Mouse (Mus musculus) ZHBTc4 (cell line): ENCODE data around the gene Mrm2.
A peak's percentile ranks its signal among the peaks of the same experiment; 100 is the strongest.

Source experiments
- DNase-seq: peaks from one replicate; pipeline ENCODE4 v3.0.0-alpha.2; 2011; ENCODE audit warnings: low read depth, low spot score

The Mrm2 gene

GRCm38 (mm10) chr5:140331615-140332512 is at the start of gene Mrm2:
Mrm2 (minus strand) TSS chr5:140331898.
- peak; percentile 97 for DNase-seq

GRCm38 (mm10) chr5:140381156-140381555 is 49.5 kb upstream of the Mrm2 start:
- DNase-seq, result no peak

- no peak for DNase-seq
Measured at GRCm38 (mm10) chr5:140379299-140379698, 47.6 kb upstream of the Mrm2 start.

DNA sequence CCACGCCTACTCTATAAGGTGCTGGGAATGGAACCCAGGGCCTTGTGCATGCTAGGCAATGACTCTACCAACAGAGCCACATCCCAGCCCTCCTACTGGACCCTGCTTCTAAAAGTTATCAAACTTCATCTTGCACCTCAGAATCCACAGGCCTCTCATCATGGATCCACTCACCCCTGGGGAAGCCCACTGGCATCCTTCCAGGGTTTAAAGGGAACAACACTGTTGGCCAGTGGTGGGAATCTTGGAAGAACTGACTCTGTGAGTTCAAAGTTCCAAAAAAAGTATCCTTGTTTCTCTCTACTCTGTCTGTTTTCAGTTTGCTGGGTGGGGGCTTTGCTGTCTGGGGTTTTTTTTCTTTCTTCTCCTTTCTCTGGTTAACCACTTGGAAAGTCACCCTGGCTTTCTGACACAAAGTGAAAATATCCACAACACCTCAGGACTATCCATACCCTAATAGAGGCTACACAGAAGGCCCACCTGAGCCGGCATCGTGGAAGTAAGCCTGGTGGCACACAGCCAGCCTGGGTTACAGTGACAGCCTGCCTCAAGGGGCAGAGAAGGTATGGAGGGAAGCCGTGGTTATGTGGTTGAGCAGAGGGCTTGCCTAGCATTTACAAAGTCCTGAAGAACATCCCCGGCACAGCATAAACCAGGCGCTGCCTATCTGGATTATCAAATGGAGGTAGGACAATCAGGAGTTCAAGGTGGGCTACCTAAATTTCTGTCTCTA is 46.6 kb upstream of the Mrm2 start:
- no peak for DNase-seq

GRCm38 (mm10) chr5:140375249-140375829 is 43.6 kb upstream of the Mrm2 start:
- DNase-seq, result no peak

GRCm38 (mm10) chr5:140374226-140374625 is 42.5 kb upstream of the Mrm2 start:
- DNase-seq, result no peak

DNA sequence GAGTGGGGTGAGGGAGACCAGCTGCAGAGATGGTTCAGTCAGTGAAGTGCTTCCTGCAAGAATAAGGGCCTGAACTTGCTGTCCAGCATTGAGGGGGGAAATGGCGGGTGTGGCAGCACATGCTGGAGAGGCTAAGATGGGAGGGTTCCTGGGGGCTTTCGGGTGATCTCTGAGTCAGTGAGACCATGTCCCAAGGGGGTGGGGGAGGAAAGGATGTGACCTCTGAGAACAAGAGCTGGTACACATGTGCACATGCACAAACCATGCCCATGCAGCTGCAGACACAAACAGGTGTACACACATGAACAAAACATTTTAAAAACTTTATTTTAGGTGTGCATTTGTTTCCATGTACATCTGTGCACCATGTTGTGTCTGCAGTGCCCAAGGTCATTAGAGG is 42.0 kb upstream of the Mrm2 start:
- no peak for DNase-seq

DNA sequence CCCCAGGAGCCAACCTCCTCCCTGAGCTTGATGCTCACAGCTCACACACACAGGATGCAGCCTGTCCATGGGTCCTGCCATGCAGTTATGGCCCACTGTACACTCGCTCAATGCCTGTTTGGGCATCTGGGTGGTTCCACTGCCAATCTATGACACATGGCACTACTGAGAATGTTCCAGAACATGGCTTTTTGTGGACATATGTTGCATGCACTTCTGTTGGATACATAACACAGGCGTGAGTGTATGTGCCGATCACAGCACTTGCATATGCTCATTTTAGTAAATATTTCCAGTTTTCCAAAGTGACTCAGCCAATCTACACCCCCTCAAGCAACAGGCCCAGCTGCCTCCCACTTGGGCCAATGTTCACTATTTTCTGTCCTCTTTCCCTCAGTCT is 40.0 kb upstream of the Mrm2 start:
- DNase-seq, result no peak

GRCm38 (mm10) chr5:140370446-140371254 is 39.0 kb upstream of the Mrm2 start:
- DNase-seq, result no peak

DNA sequence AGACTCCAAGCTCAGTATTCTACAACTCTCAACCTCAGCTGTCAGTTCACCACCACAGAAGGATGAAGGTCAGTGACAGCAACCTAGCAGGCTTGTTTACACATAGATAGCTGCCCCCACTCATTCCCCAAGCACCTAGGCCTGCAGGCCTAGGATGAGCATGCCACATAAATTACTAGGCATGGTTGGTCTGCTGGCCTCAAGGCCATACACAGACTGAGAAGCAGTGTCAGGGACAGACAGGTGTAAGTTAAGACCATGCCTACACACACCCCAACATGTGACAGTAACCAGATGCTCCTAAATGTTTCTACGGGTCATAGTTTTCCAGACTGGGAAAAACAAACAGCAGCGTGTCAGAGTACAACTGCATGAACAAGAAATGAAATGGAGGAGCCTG is 37.8 kb upstream of the Mrm2 start:
- no peak for DNase-seq

DNA sequence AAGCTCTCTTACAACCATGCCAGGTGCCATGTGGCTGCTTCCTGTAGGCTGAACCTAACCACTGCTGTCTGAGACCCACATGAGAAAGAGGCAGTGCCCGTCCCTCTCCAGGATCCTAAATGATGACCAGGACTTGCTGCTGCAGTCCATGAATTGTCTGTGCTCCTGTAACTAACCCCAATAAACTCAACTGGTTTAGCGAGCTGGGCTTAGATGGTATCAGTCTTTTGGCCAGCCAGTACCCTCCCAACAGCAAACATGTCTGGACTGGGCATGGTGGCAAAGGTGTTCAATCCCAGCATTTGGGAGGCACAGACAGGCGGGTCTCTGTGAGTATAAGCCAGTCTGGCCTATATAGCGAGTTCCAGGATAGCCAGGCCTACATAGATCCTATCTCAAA is 37.2 kb upstream of the Mrm2 start:
- no peak for DNase-seq

GRCm38 (mm10) chr5:140368126-140368525 is 36.4 kb upstream of the Mrm2 start:
- DNase-seq, result peak; percentile 69

- no peak for DNase-seq
Measured at GRCm38 (mm10) chr5:140364415-140364814, 32.7 kb upstream of the Mrm2 start.

DNA sequence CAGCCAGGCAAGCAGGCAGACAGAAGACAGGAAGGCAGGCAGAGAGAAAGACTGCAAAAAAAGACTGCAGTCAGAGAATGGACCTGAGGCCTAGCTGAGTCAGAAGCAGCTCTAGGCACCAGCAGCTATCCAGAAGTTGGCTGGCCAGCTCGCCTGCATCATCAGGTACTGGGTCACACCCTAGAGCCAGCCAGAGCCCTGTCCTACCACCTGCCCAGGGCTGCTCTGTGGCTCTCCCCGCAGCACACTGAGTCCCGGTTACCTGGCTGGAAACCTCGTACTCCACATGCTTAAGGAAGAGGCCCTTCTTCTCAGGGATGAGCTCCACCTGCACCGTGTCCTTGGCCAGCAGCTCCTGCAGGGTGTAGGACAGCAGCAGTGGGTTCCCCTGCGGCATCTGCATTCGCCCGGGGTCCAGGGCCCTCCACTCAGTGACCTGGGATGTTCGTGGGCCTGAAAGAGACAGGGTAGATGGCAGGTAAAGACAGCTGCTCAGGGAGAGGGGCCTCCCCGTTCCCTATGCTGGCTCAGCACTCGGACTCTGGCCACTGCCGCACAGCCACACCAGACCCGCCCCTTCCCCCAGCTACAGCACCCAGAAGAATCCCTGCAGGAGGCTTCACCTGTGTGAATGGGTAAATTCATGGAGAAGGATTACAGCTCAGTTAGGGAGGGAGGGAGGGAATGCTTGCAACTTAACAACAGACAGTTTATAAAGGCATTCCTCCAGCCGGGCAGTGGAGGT is 28.4 kb upstream of the Mrm2 start:
- peak; percentile 31 for DNase-seq

DNA sequence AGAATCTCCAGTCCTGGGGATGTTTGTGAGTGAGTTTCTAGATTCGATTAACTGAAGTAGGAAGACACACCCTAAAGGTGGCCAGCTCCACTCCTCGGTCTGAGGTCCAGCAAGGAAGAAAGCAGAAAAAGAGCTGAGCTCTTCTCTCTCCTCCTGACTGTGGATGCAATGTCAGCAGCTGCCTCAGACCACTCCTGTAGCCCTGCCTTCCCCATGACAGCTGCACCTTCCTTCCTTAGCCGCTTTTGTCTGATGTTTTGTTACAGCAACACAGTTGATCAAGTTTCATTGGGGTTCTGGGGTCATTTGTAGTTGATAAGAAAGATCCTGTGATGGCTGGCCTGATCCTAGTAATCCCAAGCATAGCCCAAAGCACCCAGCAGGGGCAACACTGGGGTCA is 25.8 kb upstream of the Mrm2 start:
- DNase-seq, result no peak

DNA sequence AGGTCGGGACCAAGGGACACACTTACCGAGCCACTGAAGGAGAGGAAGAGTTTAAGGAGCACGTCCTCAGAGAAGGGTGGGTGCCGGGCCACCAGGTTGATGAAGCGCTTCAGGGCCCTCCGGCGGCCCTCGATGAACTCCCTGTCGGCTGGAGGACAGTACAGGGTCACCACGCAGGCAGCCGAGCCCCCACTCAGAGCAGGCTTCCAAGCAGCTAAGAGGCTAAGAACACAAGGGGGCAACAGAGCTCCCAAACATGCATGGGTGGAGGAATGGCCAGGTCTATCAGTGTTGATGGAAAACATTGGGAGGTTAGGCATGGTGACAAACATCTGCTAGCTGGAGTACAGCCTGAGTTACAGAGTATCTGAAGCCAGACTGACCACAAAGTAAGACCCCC is 24.2 kb upstream of the Mrm2 start:
- DNase-seq, result no peak

DNA sequence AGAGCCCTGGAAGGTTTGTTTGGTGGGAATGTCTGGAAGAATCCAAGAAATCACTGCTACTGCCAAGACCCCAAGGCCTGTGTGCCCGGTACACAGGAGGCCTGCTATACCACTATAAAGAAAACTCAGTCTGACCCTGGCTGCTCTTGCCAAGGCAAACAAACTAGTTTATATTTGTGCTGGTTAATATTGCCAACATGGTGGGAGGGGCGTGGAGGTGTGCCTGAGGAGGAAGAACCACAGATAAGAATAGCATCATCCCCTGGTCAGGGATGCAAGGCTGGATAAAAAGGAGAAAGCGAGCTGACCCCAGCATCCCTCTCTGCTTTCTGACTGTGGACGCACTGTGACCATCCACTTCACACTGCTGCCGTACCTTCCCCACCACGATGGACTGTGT is 20.7 kb upstream of the Mrm2 start:
- DNase-seq, result no peak

DNA sequence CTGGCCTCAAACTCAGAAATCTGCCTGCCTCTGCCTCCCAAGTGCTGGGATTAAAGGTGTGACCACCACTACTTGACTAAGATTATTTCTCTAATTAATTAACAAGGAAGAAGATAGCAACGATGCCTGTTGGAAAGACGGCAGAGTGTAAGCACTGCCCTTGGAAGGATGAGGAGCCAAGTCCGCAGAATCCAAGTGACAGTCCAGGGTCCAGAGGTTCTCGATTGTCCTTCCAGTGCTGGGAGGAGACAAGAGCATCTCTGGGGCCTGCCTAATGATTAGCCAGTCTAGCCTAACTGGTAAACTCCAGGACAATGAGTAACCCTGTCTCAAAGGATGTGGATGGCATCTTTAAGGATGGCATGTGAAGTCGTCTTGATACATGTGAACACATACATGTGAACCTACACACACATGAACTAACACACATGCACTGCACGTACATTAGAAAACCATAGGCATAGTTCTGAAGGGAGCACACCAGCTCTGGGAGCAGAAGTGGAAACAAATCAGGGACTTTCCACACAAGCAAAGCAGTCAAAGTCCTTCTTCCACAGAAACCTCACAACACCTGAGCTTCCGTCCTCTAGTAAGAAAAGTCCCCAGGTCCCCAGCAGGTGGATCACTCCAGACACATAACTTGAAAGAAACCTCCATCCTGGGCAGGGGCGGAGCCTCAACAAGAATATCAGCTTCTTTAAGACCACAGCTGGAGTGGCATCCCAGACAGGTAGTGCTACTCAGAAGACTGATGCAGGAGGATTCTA is 19.2 kb upstream of the Mrm2 start:
- no peak for DNase-seq

DNA sequence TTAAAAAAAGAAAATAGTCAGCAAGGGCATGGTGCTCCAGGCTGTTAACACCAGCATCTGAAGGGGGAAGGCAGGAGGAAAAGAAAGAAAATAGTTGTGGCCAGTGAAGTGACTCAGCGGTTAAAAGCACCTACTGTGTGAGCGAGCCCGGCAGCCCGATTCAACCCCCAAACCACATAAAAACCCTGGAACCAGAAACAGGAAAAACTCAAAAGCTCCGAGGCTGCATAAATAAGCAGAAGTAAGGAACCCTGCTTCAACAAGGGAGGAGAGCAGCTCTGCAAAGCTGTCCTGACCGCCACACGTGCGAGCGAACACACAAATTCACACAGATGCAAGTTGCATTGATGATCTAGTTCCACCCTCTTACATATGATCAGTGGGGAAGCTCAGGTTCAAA is 18.2 kb upstream of the Mrm2 start:
- DNase-seq, result no peak

DNA sequence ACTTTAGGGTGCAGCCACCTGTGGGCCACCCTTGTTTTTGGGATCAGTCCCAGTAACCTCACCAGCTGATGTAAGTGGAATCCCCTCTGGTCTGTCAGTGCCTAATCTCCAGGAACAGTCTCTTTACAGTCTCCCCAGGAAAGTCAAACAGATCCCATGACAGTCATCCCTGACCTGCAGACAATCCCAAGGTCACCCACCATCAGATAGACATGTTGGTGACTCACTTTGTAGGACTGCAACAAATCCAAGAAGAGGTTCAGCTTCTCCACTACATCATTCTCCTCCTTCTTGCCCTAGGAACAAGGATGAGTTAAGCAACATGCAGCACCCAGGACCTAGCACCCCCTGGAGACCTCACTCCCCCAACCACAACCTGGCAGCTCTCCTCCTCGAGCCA is 14.4 kb upstream of the Mrm2 start:
- no peak for DNase-seq
